Mouse (Mus musculus): Measurements from ENCODE around the gene Mei1.

Mei1 gene

GRCm38 (mm10) chr15:82150042-82150441, 80.2 kb downstream of the Mei1 start:
- no peak for DNase-seq (ENCODE audit: low read depth, low spot score)

- no peak for DNase-seq (ENCODE audit: low read depth, low spot score)
Measured at GRCm38 (mm10) chr15:82151176-82151575, 81.4 kb downstream of the Mei1 start.

GRCm38 (mm10) chr15:82152022-82152421, 82.2 kb downstream of the Mei1 start:
- no peak for DNase-seq (ENCODE audit: low read depth, low spot score)

DNA sequence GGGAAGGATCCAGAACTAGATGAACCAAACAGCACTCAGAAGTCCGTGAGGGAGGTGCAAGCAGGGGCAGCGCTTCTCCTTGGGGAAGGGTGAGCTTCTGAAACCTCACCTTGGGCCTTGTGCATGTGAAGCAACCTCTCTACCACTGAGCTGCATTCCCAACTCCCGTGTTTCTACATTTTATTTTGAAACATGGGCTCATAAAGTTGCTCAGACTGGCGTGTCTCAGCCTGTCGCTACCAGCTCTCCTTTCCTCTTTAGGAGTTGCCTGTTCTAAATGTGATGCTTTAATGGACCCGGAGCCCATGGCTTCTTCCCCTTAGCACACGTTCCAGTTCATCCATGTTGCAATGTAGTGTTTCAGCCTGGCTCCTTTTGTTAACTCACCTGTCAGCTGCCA, 82.6 kb downstream of the Mei1 start:
- DNase-seq (ENCODE audit: low read depth, low spot score), result no peak

GRCm38 (mm10) chr15:82156298-82156697, 86.5 kb downstream of the Mei1 start:
- no peak for DNase-seq (ENCODE audit: low read depth, low spot score)

DNA sequence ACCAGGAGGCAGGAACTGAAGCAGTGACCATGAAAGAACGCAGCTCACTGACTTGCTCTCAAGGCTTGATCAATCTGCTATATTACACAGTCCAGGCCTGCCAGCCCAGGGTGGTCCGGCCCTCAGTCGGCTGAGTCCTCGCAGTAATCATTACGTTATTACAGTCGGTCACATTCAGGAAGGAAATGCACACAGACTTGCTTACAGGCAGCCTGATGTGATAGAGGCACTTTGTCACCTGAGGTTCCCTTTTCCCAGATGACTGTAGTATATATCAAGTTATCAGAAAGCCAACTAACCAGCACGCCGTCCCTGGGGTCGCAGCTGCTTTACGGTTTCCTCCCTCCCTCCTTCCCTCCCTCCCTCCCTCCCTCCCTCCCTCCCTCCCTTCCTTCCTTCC, 87.1 kb downstream of the Mei1 start:
- no peak for DNase-seq (ENCODE audit: low read depth, low spot score)

- no peak for DNase-seq (ENCODE audit: low read depth, low spot score)
Measured at GRCm38 (mm10) chr15:82158243-82159035, 88.6 kb downstream of the Mei1 start.

DNA sequence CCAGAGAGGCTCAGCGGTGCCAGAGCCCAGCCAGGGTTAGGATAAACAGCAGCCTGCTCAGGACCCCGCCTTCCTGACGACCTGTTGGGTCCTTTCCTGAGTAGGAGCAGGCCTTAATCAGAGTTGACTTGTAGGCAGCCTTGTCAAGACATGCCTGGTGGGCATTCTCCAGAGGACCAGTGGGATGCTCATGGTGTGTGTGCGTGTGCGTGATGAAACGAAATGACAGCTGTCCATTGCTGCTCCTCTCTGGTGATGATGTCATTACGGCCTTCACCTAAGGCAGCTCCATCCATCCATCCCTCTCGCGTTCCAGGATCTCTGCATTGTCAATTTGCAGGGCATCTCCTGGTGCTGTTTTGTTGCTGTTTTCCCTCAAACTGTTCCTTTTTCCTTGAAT, 89.7 kb downstream of the Mei1 start:
- DNase-seq (ENCODE audit: low read depth, low spot score), result no peak

DNA sequence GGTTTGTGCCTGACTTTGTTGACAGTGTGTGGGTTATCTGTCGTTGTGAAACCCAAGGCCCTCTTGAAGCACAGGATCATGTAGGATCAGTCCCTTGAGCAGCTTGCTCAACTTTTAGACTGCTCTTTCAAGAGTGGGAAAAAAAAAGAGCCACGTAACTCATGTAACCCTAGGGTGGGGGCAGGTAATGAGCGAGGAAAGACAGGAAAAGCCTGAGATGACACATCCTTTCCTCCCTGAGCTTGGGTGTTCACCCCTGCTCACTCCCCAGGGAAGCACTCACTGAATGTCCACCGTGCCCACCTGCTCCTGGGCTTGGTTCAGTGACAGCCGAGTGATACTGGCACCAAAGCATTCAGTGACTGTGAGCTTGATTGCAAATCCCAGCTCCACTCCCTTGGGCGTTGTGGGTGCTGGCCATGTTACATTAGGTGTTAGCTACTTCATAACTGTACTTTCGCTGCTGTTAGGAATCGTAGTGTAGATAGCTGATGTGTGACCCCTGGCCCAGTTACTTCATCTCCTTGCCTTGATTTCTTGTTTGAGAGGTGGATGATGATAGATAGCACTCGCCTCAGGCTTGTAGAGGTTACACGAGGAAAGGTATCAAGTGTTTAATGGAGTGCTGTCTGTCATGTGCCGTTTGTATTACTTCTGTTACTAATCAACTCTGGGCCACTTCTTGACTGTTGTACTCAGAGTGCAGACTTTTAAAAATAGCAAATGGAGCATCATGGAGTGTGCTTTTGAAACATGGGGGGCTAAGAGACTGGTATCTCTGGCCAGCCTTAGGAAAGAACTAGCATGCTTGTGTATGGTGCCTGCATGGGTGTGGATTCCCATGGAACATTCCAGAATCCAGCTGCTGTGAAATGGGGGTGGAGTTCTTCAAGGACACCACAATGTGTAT, 91.2 kb downstream of the Mei1 start:
- DNase-seq (ENCODE audit: low read depth, low spot score), result no peak

- no peak for DNase-seq (ENCODE audit: low read depth, low spot score)
Measured at GRCm38 (mm10) chr15:82161965-82162600, 92.3 kb downstream of the Mei1 start.

DNA sequence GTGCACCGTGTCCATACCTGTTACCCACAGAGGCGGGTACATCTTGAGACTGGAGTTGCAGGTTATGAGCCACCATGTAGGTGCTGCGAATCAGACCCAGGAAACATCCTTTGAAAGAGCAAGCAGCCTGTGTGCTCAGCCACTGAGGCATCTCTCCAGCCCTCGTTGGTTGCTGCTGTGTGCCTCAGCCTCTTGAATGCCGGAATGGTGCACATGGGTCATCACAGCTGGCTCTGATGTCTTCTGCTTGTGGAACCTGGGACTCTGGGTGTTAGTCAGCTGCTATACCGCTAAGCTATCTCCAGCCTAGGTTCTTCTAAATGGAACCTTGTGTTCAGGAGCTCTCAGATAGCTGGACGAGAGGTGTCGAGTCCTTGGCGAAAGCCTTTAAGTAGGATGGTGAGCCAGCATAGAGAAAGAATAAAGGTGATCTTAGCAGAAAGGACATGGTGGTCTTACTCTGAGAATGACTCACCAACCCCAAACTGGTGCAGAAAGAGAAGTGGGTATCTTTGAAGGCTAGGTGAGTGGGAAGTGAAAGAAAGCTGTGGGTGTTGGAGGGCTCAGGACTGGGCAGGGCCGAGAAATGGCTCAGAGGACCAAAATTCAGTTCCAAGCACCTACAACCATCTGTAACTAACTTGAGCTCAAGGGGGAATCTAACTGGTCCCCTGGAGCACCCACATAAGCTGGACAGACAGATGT, 93.7 kb downstream of the Mei1 start:
- DNase-seq (ENCODE audit: low read depth, low spot score), result no peak

- DNase-seq (ENCODE audit: low read depth, low spot score), result no peak
Measured at GRCm38 (mm10) chr15:82164061-82164399, 94.2 kb downstream of the Mei1 start.

DNA sequence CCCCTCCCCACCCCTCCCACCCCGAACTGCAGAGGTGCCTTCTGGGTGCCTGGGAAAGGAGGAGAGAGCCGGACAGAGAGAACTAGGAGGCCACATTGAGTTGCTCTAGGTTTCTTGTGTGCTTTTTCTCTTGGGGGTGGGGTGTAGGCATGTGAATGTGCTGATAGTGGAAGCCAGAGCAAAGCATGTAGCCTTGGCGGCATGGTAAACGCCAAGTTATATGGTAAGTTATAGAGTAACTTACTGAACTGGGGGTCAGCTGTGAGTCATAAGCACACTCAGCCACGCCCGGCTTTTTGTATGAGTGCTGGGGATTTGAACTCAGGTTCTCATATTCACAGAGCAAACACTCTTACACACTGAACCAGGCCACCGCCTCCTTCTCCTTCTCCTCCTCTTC, 94.7 kb downstream of the Mei1 start:
- DNase-seq (ENCODE audit: low read depth, low spot score), result no peak

GRCm38 (mm10) chr15:82165332-82166239, 95.8 kb downstream of the Mei1 start:
- DNase-seq (ENCODE audit: low read depth, low spot score), result peak; percentile 83

DNA sequence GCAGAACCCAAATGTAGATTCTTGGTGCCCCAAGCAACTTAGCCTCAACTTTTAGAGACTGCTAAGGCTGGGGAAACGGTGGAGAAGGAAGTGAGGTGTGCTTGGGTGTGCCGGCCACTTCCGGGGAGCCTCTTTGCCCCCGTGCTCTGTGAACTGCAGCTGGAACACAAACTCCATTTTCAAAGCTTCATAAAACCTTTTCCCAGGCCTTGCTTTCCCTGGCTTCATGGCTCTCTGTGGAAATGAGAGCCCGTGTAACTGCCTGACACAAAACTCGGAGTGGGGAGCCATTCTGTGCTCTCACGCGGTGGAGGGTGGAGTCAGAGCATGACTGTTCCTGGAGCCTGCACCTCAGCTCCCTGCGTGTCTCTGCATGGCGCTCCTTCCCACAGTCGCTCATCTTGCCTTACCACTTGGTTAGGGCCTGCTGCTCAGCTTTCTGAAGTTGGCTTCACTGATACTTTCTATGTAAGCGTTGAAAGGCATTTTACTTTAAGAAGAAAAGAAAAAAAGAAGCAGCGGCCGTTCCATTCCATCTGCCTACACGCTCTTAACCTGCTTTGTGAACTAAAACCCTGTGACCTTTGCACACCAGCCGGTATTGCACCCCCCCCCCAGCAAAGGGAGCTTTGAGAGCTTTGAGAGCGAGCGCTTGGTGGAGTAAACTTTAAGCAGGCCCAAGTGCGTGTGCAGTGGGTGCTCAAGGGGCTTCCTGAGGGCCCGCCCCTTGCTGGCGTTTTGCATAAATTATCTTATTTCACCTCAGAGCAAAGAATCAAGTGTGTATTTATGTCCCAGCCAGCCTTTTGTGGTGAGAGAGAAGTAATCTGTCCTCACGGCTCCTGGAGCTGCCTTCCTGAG, 96.7 kb downstream of the Mei1 start:
- peak; percentile 67 for DNase-seq (ENCODE audit: low read depth, low spot score)

GRCm38 (mm10) chr15:82167201-82168168, 97.7 kb downstream of the Mei1 start:
- no peak for DNase-seq (ENCODE audit: low read depth, low spot score)

DNA sequence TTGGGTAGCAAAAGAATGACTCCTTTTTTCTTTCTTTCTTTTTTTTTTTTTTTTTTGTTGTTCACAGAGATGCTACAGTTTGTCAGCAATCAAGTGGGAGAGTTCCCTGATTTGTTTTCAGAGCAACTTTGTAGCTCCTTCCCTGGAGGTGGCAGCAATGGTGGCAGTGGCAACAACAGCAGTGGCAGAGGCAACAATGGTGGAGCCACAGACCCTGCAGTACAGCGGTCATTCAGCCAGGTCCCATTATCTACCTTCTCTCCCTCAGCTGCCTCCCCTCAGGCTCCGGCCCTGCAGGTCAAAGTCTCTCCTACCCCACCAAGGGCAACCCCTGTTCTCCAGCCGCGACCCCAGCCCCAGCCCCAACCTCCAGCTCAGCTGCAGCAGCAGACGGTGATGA, 99.9 kb downstream of the Mei1 start:
- DNase-seq (ENCODE audit: low read depth, low spot score), result no peak

All from brain, adult 2 months (tissue).